Mouse (Mus musculus) heart, adult 2 months (tissue): Measurements from ENCODE around the gene Rnase2b.

Experiments
- CTCF ChIP-seq: fragments of 200-600 bp; IDR thresholded peaks from 2 replicates; pipeline ENCODE4 v1.8.1; 2022; ENCODE audit warnings: antibody characterized with exemption, mild to moderate bottlenecking, moderate library complexity
- POLR2A ChIP-seq: fragments of 200-500 bp; IDR thresholded peaks from 2 replicates; pipeline ENCODE4 v1.6.1; 2011; ENCODE audit warnings: mild to moderate bottlenecking, low read depth, low read length, control low read depth; ENCODE audit not compliant: insufficient read depth

DNA sequence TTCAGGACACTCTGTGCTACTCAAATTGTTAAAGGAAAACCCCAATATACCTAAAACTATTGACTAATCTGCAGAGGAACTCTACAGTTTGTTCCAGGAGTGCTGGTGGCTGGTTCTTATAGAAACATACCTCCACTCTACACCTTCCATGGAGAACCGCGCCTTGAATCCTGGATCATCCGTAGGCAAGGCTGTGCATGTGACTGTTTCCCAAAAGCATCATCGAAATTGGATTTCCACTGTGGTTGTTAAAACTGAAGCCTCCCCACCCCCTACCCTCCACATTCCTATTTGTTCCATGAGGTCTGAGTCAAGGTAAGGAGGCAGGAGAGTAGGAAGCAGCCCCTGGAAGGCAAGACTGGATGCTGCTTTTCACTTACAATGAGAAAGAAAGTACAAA, 17.6 kb upstream of the Rnase2b start:
- TF ChIP-seq CTCF (no peak), POLR2A (no peak)
